In genomic region chr4:81567928-81568327, GRCm38 (mm10) we compare ENCODE assay signal across 8 mouse cellular contexts.
DNase-seq lines count a peak whose midpoint lies in the region; ATAC-seq and TF ChIP-seq lines count a peak whose summit lies in the region.

No protein-coding gene starts in this region.

- ATAC-seq in forebrain, embryonic 14.5 days = peak; percentile 94
- ATAC-seq in granulocyte monocyte progenitor cell, adult 5-6 weeks (replicated peaks; ENCODE audit: poor library complexity, severe bottlenecking) = no peak
- no peak for ATAC-seq in liver, postnatal 0 days

- H3K4me1 ChIP-seq in forebrain, embryonic 14.5 days (ENCODE audit: control insufficient read depth, insufficient read depth, low read length) = peaks cover 48% of the 10 kb centered on the region
- no peaks in the 10 kb centered on the region for H3K4me1 ChIP-seq in liver, postnatal 0 days (ENCODE audit: insufficient read depth)

- H3K36me3 ChIP-seq in forebrain, embryonic 14.5 days (ENCODE audit: control insufficient read depth, insufficient read depth, low read length) = no peaks in the 10 kb centered on the region
- H3K36me3 ChIP-seq in liver, postnatal 0 days (replicated peaks; ENCODE audit: insufficient read depth, low read length) = no peaks in the 10 kb centered on the region

- H3K27me3 ChIP-seq in forebrain, embryonic 14.5 days (replicated peaks; ENCODE audit: control insufficient read depth, insufficient read depth, low read length) = no peaks in the 10 kb centered on the region
- H3K27me3 ChIP-seq in liver, postnatal 0 days (ENCODE audit: insufficient read depth, low read length) = no peaks in the 10 kb centered on the region

- peak overlapping the region; percentile 76 for H3K27ac ChIP-seq in forebrain, embryonic 14.5 days (ENCODE audit: low read depth, low read length)
- no peak overlapping the region for H3K27ac ChIP-seq in liver, postnatal 0 days (ENCODE audit: low read depth)

- no peak overlapping the region for H3K4me3 ChIP-seq in forebrain, embryonic 14.5 days (ENCODE audit: low read depth, low read length)
- H3K4me3 ChIP-seq in liver, postnatal 0 days (ENCODE audit: low read depth, low read length) = no peak overlapping the region

- no peak for TF ChIP-seq EP300 in liver, postnatal 0 days (IDR thresholded peaks at IDR 0.05; ENCODE audit: low read depth)

- no peak overlapping the region for H3K4me2 ChIP-seq in forebrain, embryonic 14.5 days (ENCODE audit: low read length)
- H3K4me2 ChIP-seq in liver, postnatal 0 days (ENCODE audit: low read depth, low read length) = no peak overlapping the region

- DNase-seq in embryo, embryonic 10 days (ENCODE audit: low spot score) = peak; percentile 33
- DNase-seq in embryo, embryonic 9.5 days (ENCODE audit: extremely low spot score) = no peak
- DNase-seq in brain, adult 2 months (ENCODE audit: low read depth, low spot score) = peak; percentile 63
- DNase-seq in forebrain, embryonic 14.5 days (ENCODE audit: low spot score) = peak; percentile 95
- peak; percentile 29 to 56 for DNase-seq in kidney, postnatal 4 days
- DNase-seq in retina, postnatal 7 days (ENCODE audit: low read depth, low spot score) = peak; percentile 29
- no peak for DNase-seq in liver, postnatal 0 days

- H3K9me3 ChIP-seq in forebrain, embryonic 14.5 days (replicated peaks; ENCODE audit: control insufficient read depth, low read length) = no peaks in the 10 kb centered on the region
- H3K9me3 ChIP-seq in liver, postnatal 0 days (ENCODE audit: low read length) = no peaks in the 10 kb centered on the region

- no peak for TF ChIP-seq CTCF in liver, postnatal 0 days (IDR thresholded peaks at IDR 0.05; ENCODE audit: low read depth)

- no peak overlapping the region for H3K9ac ChIP-seq in forebrain, embryonic 14.5 days (ENCODE audit: low read length)
- H3K9ac ChIP-seq in liver, postnatal 0 days (replicated peaks) = no peak overlapping the region

- WGBS in forebrain, embryonic 14.5 days = 7% methylated on average over 5 of the region's 5 CpGs
- 64% methylated on average over 5 of the region's 5 CpGs for WGBS in liver, postnatal 0 days (ENCODE audit: insufficient replicate concordance)

Comparison
In these comparisons a context has a peak if more than half of its experiments do, and no peak if none do; other contexts are left out.
1. DNase-seq: peak in embryo, embryonic 10 days (single experiment), brain, adult 2 months (single experiment), forebrain, embryonic 14.5 days (single experiment), kidney, postnatal 4 days (2 of 2) and retina, postnatal 7 days (single experiment); none in embryo, embryonic 9.5 days (single experiment) and liver, postnatal 0 days (single experiment).